Mouse (Mus musculus) telencephalon, adult 2 months (tissue): ENCODE measurements around the gene Tmem191c.

Experiments used
- DNase-seq: peaks from one replicate; pipeline ENCODE4 v3.0.0-alpha.2; 2011; ENCODE audit warnings: low read depth, low spot score

The Tmem191c gene

GRCm38 (mm10) chr16:17329848-17330570, 54.1 kb downstream of the Tmem191c start:
- peak; percentile 83 for DNase-seq

GRCm38 (mm10) chr16:17331116-17331515, 55.2 kb downstream of the Tmem191c start, which contains the start of gene Serpind1:
Gene Serpind1, plus strand, starts transcription at chr16:17331371.
- no peak for DNase-seq

- no peak for DNase-seq
These were observed 56.0 kb downstream of the Tmem191c start for GRCm38 (mm10) chr16:17331855-17332254.
